8 mouse cellular contexts compared by ENCODE assay signal in the genomic region with DNA sequence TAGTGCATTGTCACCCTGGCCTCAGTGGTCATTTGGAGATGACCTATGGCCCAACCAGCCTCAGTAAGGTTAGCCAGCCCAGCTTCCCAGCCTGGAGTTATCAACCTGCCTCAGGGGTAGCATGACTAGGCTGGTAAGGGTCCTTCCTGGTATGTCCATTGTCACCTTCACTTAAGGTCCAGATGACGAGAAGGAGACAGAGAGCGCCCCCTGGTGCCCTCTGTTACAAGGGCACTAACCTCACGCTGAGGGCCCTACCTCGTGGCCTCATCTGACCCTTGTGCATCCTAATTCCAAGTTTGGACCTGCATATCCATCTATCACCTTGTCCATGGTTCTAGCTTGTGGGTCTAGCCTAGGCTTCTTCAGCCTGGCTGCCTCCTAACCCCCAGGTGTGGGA. TPM values are rescaled to one million over a fixed set of nuclear protein-coding genes. Genes with fewer than 3 reads are reported as not detected.
A peak's percentile ranks its signal among the peaks of the same experiment; 100 is the strongest.
DNase-seq lines count a peak whose midpoint lies in the region; ATAC-seq and TF ChIP-seq lines count a peak whose summit lies in the region.

No protein-coding gene starts in this region.

- H3K27me3 ChIP-seq in heart, embryonic 12.5 days (replicated peaks), result 0 out of 2 replicates have a peak, but pooled peaks cover 3% of the 10 kb centered on the region
- H3K27me3 ChIP-seq in spleen, adult 2 months (ENCODE audit: control insufficient read depth, insufficient read depth, low read length), result no peaks in the 10 kb centered on the region
- H3K27me3 ChIP-seq in cerebellum, adult 2 months (ENCODE audit: control insufficient read depth, insufficient read depth, low read length), result no peaks in the 10 kb centered on the region

- TF ChIP-seq CTCF in spleen, adult 2 months (IDR thresholded peaks at IDR 0.05; ENCODE audit: extremely low read depth, insufficient read depth, insufficient read length, insufficient replicate concordance), result peak; percentile 51; the same call in 1 of the 2 replicates
- TF ChIP-seq CTCF in cerebellum, adult 2 months (IDR thresholded peaks at IDR 0.05; ENCODE audit: borderline replicate concordance, insufficient read depth, low read depth, low read length), result peak; percentile 81

- peaks cover 13% of the 10 kb centered on the region for H3K4me1 ChIP-seq in heart, embryonic 12.5 days (replicated peaks)
- H3K4me1 ChIP-seq in spleen, adult 2 months (ENCODE audit: control insufficient read depth, insufficient read depth, insufficient read length), result no peaks in the 10 kb centered on the region
- peaks cover 33% of the 10 kb centered on the region for H3K4me1 ChIP-seq in cerebellum, adult 2 months (ENCODE audit: control insufficient read depth, insufficient read depth, low read length)

- no peak overlapping the region for H3K4me3 ChIP-seq in heart, embryonic 12.5 days
- H3K4me3 ChIP-seq in spleen, adult 2 months (ENCODE audit: extremely low read depth, insufficient read depth, insufficient read length), result no peak overlapping the region
- no peak overlapping the region for H3K4me3 ChIP-seq in cerebellum, adult 2 months (replicated peaks; ENCODE audit: insufficient read depth, low read depth, low read length)

- TF ChIP-seq POLR2A in spleen, adult 2 months (IDR thresholded peaks at IDR 0.05; ENCODE audit: low read depth, low read length), result no peak
- no peak for TF ChIP-seq POLR2A in cerebellum, adult 2 months (IDR thresholded peaks at IDR 0.05; ENCODE audit: borderline replicate concordance, insufficient read depth, low read length)

- H3K9ac ChIP-seq in heart, embryonic 12.5 days, result no peak overlapping the region

- 18% methylated on average over 4 of the region's 4 CpGs for WGBS in heart, embryonic 12.5 days
- WGBS in spleen, adult 2 months, result 6% methylated on average over 4 of the region's 4 CpGs
- WGBS in cerebellum, adult 2 months, result 27% methylated on average over 4 of the region's 4 CpGs

- H3K27ac ChIP-seq in heart, embryonic 12.5 days (ENCODE audit: poor library complexity, severe bottlenecking), result no peak overlapping the region
- no peak overlapping the region for H3K27ac ChIP-seq in spleen, adult 2 months (ENCODE audit: insufficient read depth, low read length)
- H3K27ac ChIP-seq in cerebellum, adult 2 months (ENCODE audit: insufficient read depth, low read length), result no peak overlapping the region

- no peak for ATAC-seq in heart, embryonic 12.5 days (ENCODE audit: insufficient number of reproducible peaks, low FRiP score)

- no peaks in the 10 kb centered on the region for H3K36me3 ChIP-seq in heart, embryonic 12.5 days
- no peaks in the 10 kb centered on the region for H3K36me3 ChIP-seq in spleen, adult 2 months (ENCODE audit: control insufficient read depth, insufficient read depth, low read length)

- no peaks in the 10 kb centered on the region for H3K9me3 ChIP-seq in heart, embryonic 12.5 days (replicated peaks)

- no peak overlapping the region for H3K4me2 ChIP-seq in heart, embryonic 12.5 days

- DNase-seq in heart, adult 11 months, result peak; percentile 96
- DNase-seq in spleen, adult 2 months (ENCODE audit: low read depth in 1 of 2, low spot score in 2 of 2), result peak in 1 of 2 experiments; percentile 8
- no peak for DNase-seq in spleen, adult 12 weeks (ENCODE audit: low spot score)
- peak; percentile 62 to 71 for DNase-seq in cerebellum, adult 2 months
- peak; percentile 58 for DNase-seq in heart, adult 8-10 months (ENCODE audit: low spot score)
- peak; percentile 77 for DNase-seq in lung, postnatal 10 days
- DNase-seq in urinary bladder, postnatal 36 days (ENCODE audit: low spot score in 2 of 2), result peak; percentile 52 to 63

RNA-seq across cellular contexts. Expression of gene Zcchc14, which starts 32.7 kb away (rescaled TPM):
- 9.2 and 9.9 TPM in 2 replicates for polyA plus RNA-seq in heart, embryonic 12.5 days (2016; fragmentation: Nextera tagmentation; extraction: Ambion mirVana)
- polyA plus RNA-seq in spleen, adult 2 months (2012; rRNA removed), result 8.2 and 8.9 TPM in 2 replicates
- polyA plus RNA-seq in cerebellum, adult 2 months (2012; rRNA removed), result 37.0 and 41.0 TPM in 2 replicates
- total RNA-seq in heart, adult 8-10 months (2022), result 10 to 100 TPM; 23.7 to 30.9 (median 26.2) TPM

RNA-seq across cellular contexts. Expression of gene Jph3, which starts 44.0 kb away (rescaled TPM):
- 0.27 and 0.31 TPM in 2 replicates for polyA plus RNA-seq in heart, embryonic 12.5 days (2016; fragmentation: Nextera tagmentation; extraction: Ambion mirVana)
- 0.02 TPM in 1 of 2 replicates, not detected in the other for polyA plus RNA-seq in spleen, adult 2 months (2012; rRNA removed)
- 143 and 154 TPM in 2 replicates for polyA plus RNA-seq in cerebellum, adult 2 months (2012; rRNA removed)
- under 1 TPM in 1 of 4 experiments, not detected in 3; 0.16 TPM for total RNA-seq in heart, adult 8-10 months (2022)

Comparison
In these comparisons a context has a peak if more than half of its experiments do, and no peak if none do; other contexts are left out.
1. RNA of gene Jph3, which starts 44.0 kb away (polyA plus RNA-seq): 143 to 154 TPM in cerebellum, adult 2 months; 0.27 to 0.31 TPM in heart, embryonic 12.5 days and 0.02 TPM in spleen, adult 2 months; every median in the first group is over 100 times any median in the second.